Mouse (Mus musculus) kidney, postnatal 4 days (tissue): ENCODE results near the gene Ilf2.

Source experiments
- DNase-seq, 2 experiments: peaks; one replicate each; pipeline ENCODE4 v3.0.0; 2021; ENCODE audit warnings: mixed read lengths in 2 of 2

Ilf2 gene

GRCm38 (mm10) chr3:90509747-90510123, 33.8 kb downstream of the Ilf2 start:
- peak in 1 of 2 experiments; percentile 39 for DNase-seq

GRCm38 (mm10) chr3:90512276-90512675, 36.4 kb downstream of the Ilf2 start:
- DNase-seq = no peak

GRCm38 (mm10) chr3:90512948-90513642, 37.2 kb downstream of the Ilf2 start:
- DNase-seq = no peak

GRCm38 (mm10) chr3:90513796-90514590, 38.1 kb downstream of the Ilf2 start, which contains the start of the genes S100a1 and S100a13:
Gene S100a1 (minus strand): TSS chr3:90514392.
Gene S100a13 (plus strand): TSS chr3:90514435.
- DNase-seq = peak; percentile 70 to 81

- peak; percentile 79 to 86 for DNase-seq
Measured at GRCm38 (mm10) chr3:90514691-90515090, 38.8 kb downstream of the Ilf2 start.

- DNase-seq = peak; percentile 48 to 61
Measured at GRCm38 (mm10) chr3:90515242-90515641, 39.3 kb downstream of the Ilf2 start.

GRCm38 (mm10) chr3:90515789-90516188, 39.9 kb downstream of the Ilf2 start:
- no peak for DNase-seq

GRCm38 (mm10) chr3:90517711-90518110, 41.8 kb downstream of the Ilf2 start:
- DNase-seq = no peak

GRCm38 (mm10) chr3:90525421-90525820, 49.5 kb downstream of the Ilf2 start:
- DNase-seq = peak; percentile 59 to 69

GRCm38 (mm10) chr3:90526076-90526475, 50.1 kb downstream of the Ilf2 start:
- no peak for DNase-seq

GRCm38 (mm10) chr3:90526580-90526979, 50.7 kb downstream of the Ilf2 start, which contains the start of gene S100a14:
Gene S100a14 (plus strand): TSS chr3:90526856.
- DNase-seq = no peak

- no peak for DNase-seq
Measured at GRCm38 (mm10) chr3:90527291-90527873, 51.5 kb downstream of the Ilf2 start.

- DNase-seq = no peak
Measured at GRCm38 (mm10) chr3:90531713-90532112, 55.8 kb downstream of the Ilf2 start.

- no peak for DNase-seq
Measured at GRCm38 (mm10) chr3:90535446-90535845, 59.5 kb downstream of the Ilf2 start.

- DNase-seq = peak; percentile 79 to 88
Measured at GRCm38 (mm10) chr3:90537141-90537904, 61.4 kb downstream of the Ilf2 start, which contains the start of gene S100a16. Gene S100a16 (plus strand): TSS chr3:90537254.

GRCm38 (mm10) chr3:90537905-90538296, 62.0 kb downstream of the Ilf2 start:
- DNase-seq = no peak
